Mouse (Mus musculus): ENCODE results near the gene Ankrd28. TPM values are rescaled to one million over a fixed set of nuclear protein-coding genes. Genes with fewer than 3 reads are reported as not detected.

Ankrd28 gene
- total RNA-seq (2023), result 31.4 TPM

GRCm38 (mm10) chr14:31830571-31831369 is at the start of gene Ankrd28:
Ankrd28 (minus strand) TSS chr14:31830651.

Other genes with a start within 250 kb of the Ankrd28 start
- 0.53 TPM for gene Colq, start 239.3 kb downstream of the Ankrd28 start, total RNA-seq (2023)
- gene Gm49387, start 189.8 kb downstream of the Ankrd28 start, total RNA-seq (2023), result not detected
- gene Btd, start 189.6 kb downstream of the Ankrd28 start, total RNA-seq (2023), result 8.9 TPM
- 22.6 TPM for gene Hacl1, start 189.4 kb downstream of the Ankrd28 start, total RNA-seq (2023)
- gene Galnt15, start 198.3 kb upstream of the Ankrd28 start, total RNA-seq (2023), result 0.59 TPM